Mouse (Mus musculus): ENCODE results near the gene Rxfp1. TPM values are rescaled to one million over a fixed set of nuclear protein-coding genes. Genes with fewer than 3 reads are reported as not detected.
A peak's percentile ranks its signal among the peaks of the same experiment; 100 is the strongest.

Rxfp1 gene
- total and polyA plus RNA-seq, 3 experiments = 1.2 to 2.6 (median 1.3) TPM

GRCm38 (mm10) chr3:79628182-79628560 lies 109.5 kb downstream of the Rxfp1 start:
- Histone ChIP-seq H3K4me1 (ENCODE audit: control insufficient read depth, insufficient read depth, low read length) (peaks cover 1% of the 10 kb centered on the region; the same call in 1 of the 2 replicates), H3K79me2 (replicated peaks; ENCODE audit: control insufficient read depth, insufficient read depth, low read length) (no peaks in the 10 kb centered on the region), H3K9ac (ENCODE audit: low read depth, low read length) (peak overlapping the region; percentile 74), H3K27me3 (ENCODE audit: control insufficient read depth, insufficient read depth, low read length) (no peaks in the 10 kb centered on the region), H3K4me3 (peak overlapping the region; percentile 66), H3K27ac (peak overlapping the region; percentile 97), H3K36me3 (ENCODE audit: control insufficient read depth, insufficient read depth, low read length) (no peaks in the 10 kb centered on the region; the same call in 1 of the 2 replicates)
- intact Hi-C loops (cut with DNase I) = no loop called here
- TF ChIP-seq POLR2A (IDR thresholded peaks at IDR 0.05; ENCODE audit: insufficient read depth, low read depth, low read length) = no peak
- peak; percentile 27 for TF ChIP-seq CTCF (IDR thresholded peaks at IDR 0.05)
- under 1% methylated on average over 9 of the region's 9 CpGs for WGBS
- no peak for DNase-seq

- H3K27me3 ChIP-seq (ENCODE audit: control insufficient read depth, insufficient read depth, low read length) = no peaks in the 10 kb centered on the region
- intact Hi-C loops (cut with DNase I) = no loop called here
Measured at GRCm38 (mm10) chr3:79627484-79628181, 110.0 kb downstream of the Rxfp1 start.

GRCm38 (mm10) chr3:79609886-79610285 lies 127.8 kb downstream of the Rxfp1 start:
- no peak overlapping the region for H3K9ac ChIP-seq (ENCODE audit: low read depth, low read length)
- no peak overlapping the region for H3K27ac ChIP-seq
- no peaks in the 10 kb centered on the region for H3K79me2 ChIP-seq (replicated peaks; ENCODE audit: control insufficient read depth, insufficient read depth, low read length)
- 93% methylated on average over 2 of the region's 2 CpGs for WGBS
- DNase-seq = no peak
- no peak for TF ChIP-seq POLR2A (IDR thresholded peaks at IDR 0.05; ENCODE audit: insufficient read depth, low read depth, low read length)
- no peak for TF ChIP-seq CTCF (IDR thresholded peaks at IDR 0.05)
- TF ChIP-seq EP300 (IDR thresholded peaks at IDR 0.05; ENCODE audit: insufficient read depth, low read depth, low read length) = no peak
- H3K4me3 ChIP-seq = no peak overlapping the region
- no peaks in the 10 kb centered on the region for H3K4me1 ChIP-seq (ENCODE audit: control insufficient read depth, insufficient read depth, low read length)
- intact Hi-C loops (cut with DNase I) = no loop called here
- peaks cover 5% of the 10 kb centered on the region for H3K36me3 ChIP-seq (ENCODE audit: control insufficient read depth, insufficient read depth, low read length)
- no peaks in the 10 kb centered on the region for H3K27me3 ChIP-seq (ENCODE audit: control insufficient read depth, insufficient read depth, low read length)

More at GRCm38 (mm10) chr3:79627484-79628181, 110.0 kb downstream of the Rxfp1 start:
- peaks cover 1% of the 10 kb centered on the region; the same call in 1 of the 2 replicates for H3K4me1 ChIP-seq (ENCODE audit: control insufficient read depth, insufficient read depth, low read length)
- no peaks in the 10 kb centered on the region; the same call in 1 of the 2 replicates for H3K36me3 ChIP-seq (ENCODE audit: control insufficient read depth, insufficient read depth, low read length)
- DNase-seq = no peak
- H3K9ac ChIP-seq (ENCODE audit: low read depth, low read length) = no peak overlapping the region; the same call in 1 of the 2 replicates
- 6% methylated on average over 10 of the region's 10 CpGs for WGBS
- H3K4me3 ChIP-seq = peak overlapping the region; percentile 66
- no peaks in the 10 kb centered on the region for H3K79me2 ChIP-seq (replicated peaks; ENCODE audit: control insufficient read depth, insufficient read depth, low read length)
- TF ChIP-seq EP300 (IDR thresholded peaks at IDR 0.05; ENCODE audit: insufficient read depth, low read depth, low read length) = no peak
- peak; percentile 53 for TF ChIP-seq CTCF (IDR thresholded peaks at IDR 0.05)
- no peak for TF ChIP-seq POLR2A (IDR thresholded peaks at IDR 0.05; ENCODE audit: insufficient read depth, low read depth, low read length)
- peak overlapping the region; percentile 97 for H3K27ac ChIP-seq

GRCm38 (mm10) chr3:79595468-79595867 lies 142.2 kb downstream of the Rxfp1 start:
- intact Hi-C loops (cut with DNase I) = no loop called here
- WGBS = 65% methylated on average over 7 of the region's 7 CpGs

GRCm38 (mm10) chr3:79591793-79592471 lies 145.7 kb downstream of the Rxfp1 start:
- DNase-seq = no peak
- H3K79me2 ChIP-seq (replicated peaks; ENCODE audit: control insufficient read depth, insufficient read depth, low read length) = no peaks in the 10 kb centered on the region
- peaks cover 9% of the 10 kb centered on the region for H3K36me3 ChIP-seq (ENCODE audit: control insufficient read depth, insufficient read depth, low read length)
- H3K4me1 ChIP-seq (ENCODE audit: control insufficient read depth, insufficient read depth, low read length) = peaks cover 2% of the 10 kb centered on the region
- WGBS = 1% methylated on average over 15 of the region's 15 CpGs
- peak overlapping the region; percentile 90 for H3K9ac ChIP-seq (ENCODE audit: low read depth, low read length)
- H3K4me3 ChIP-seq = peak overlapping the region; percentile 95
- TF ChIP-seq POLR2A (IDR thresholded peaks at IDR 0.05; ENCODE audit: insufficient read depth, low read depth, low read length) (no peak), CTCF (IDR thresholded peaks at IDR 0.05) (no peak), EP300 (IDR thresholded peaks at IDR 0.05; ENCODE audit: insufficient read depth, low read depth, low read length) (no peak)
- intact Hi-C loops (cut with DNase I) = loop anchor here (2.0 kb wide), 1 partner anchor 23 kb away; no protein-coding TSS in a partner anchor
- peak overlapping the region; percentile 87 for H3K27ac ChIP-seq
- no peaks in the 10 kb centered on the region for H3K27me3 ChIP-seq (ENCODE audit: control insufficient read depth, insufficient read depth, low read length)

More at GRCm38 (mm10) chr3:79595468-79595867, 142.2 kb downstream of the Rxfp1 start:
- Histone ChIP-seq H3K79me2 (replicated peaks; ENCODE audit: control insufficient read depth, insufficient read depth, low read length) (no peaks in the 10 kb centered on the region), H3K27me3 (ENCODE audit: control insufficient read depth, insufficient read depth, low read length) (no peaks in the 10 kb centered on the region), H3K4me3 (no peak overlapping the region), H3K36me3 (ENCODE audit: control insufficient read depth, insufficient read depth, low read length) (peaks cover 14% of the 10 kb centered on the region), H3K9ac (ENCODE audit: low read depth, low read length) (no peak overlapping the region), H3K27ac (no peak overlapping the region), H3K4me1 (ENCODE audit: control insufficient read depth, insufficient read depth, low read length) (peaks cover 1% of the 10 kb centered on the region)
- TF ChIP-seq CTCF (IDR thresholded peaks at IDR 0.05) = no peak
- peak in 1 of 2 experiments; percentile 18 for DNase-seq

Other genes with a start within 250 kb of the Rxfp1 start
- gene Fnip2, start 170.1 kb downstream of the Rxfp1 start, total RNA-seq (2021) = 10 to 100 TPM; 12.2 to 28.1 TPM
- 4.2 and 7.1 TPM in 2 replicates for gene Fnip2, start 170.1 kb downstream of the Rxfp1 start, polyA plus RNA-seq (2012; rRNA removed)
- gene Ppid, start 146.5 kb downstream of the Rxfp1 start, total RNA-seq (2021) = 10 to 100 TPM; 39.9 to 42.9 TPM
- 8.9 and 20.6 TPM in 2 replicates for gene Ppid, start 146.5 kb downstream of the Rxfp1 start, polyA plus RNA-seq (2012; rRNA removed)
- 1 to 10 TPM in 1 of 2 experiments, under 1 TPM in 1; 0.99 to 1.7 TPM for gene 4930579G24Rik, start 108.8 kb downstream of the Rxfp1 start, total RNA-seq (2021)
- 1.2 and 1.8 TPM in 2 replicates for gene 4930579G24Rik, start 108.8 kb downstream of the Rxfp1 start, polyA plus RNA-seq (2012; rRNA removed)
- gene Etfdh, start 108.4 kb downstream of the Rxfp1 start, total RNA-seq (2021) = 100 to 1,000 TPM; 525 to 610 TPM
- 433 and 567 TPM in 2 replicates for gene Etfdh, start 108.4 kb downstream of the Rxfp1 start, polyA plus RNA-seq (2012; rRNA removed)
- 10 to 100 TPM; 11.4 to 15.6 TPM for gene Tmem144, start 114.9 kb upstream of the Rxfp1 start, total RNA-seq (2021)
- 5.2 and 5.7 TPM in 2 replicates for gene Tmem144, start 114.9 kb upstream of the Rxfp1 start, polyA plus RNA-seq (2012; rRNA removed)
- 10 to 100 TPM; 12.1 to 15.1 TPM for gene Fam198b, start 146.7 kb upstream of the Rxfp1 start, total RNA-seq (2021)
- 11.8 and 19.7 TPM in 2 replicates for gene Fam198b, start 146.7 kb upstream of the Rxfp1 start, polyA plus RNA-seq (2012; rRNA removed)

Measured in heart, adult 2 months (tissue).